Mouse (Mus musculus): ENCODE results near the gene Stpg3. TPM values are rescaled to one million over a fixed set of nuclear protein-coding genes. Genes with fewer than 3 reads are reported as not detected.
"Not testable (repeated sequence)": the region's sequence is repeated elsewhere in the genome, so short reads cannot be mapped to it uniquely, and the experiment has no call there.

Gene Stpg3
- polyA plus RNA-seq (2015; fragmentation: Nextera tagmentation; extraction: Ambion mirVana): 0.29 and 0.43 TPM in 2 replicates

DNA sequence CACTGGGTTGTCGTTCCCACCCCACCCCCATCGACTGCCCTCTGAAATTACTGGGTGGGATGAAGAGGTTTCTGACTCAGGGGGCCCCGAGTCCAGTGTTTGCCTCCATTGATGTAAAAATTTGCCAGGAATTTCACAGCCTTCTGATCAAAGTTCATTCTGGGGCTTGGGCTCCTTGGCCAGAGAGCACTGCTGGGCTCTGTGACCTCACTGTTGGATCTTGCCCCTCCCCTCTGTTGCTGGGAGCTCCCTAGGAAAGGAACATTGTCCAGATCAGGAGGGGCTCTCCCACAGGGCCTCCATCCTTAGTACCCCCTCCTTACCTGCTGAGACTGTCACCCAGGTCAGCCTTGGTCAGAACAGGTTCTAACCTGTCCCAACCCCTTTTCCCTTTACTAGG is at the start of gene Stpg3:
TSS of gene Stpg3 (minus strand) at position 194 of the 400 bp plus-strand sequence.
- ATAC-seq (replicated peaks; ENCODE audit: low FRiP score, low read depth) (0 out of 2 replicates have a peak, but pooled peaks have one; percentile 47), DNase-seq (ENCODE audit: low spot score) (peak; percentile 13)
- H3K9me3 ChIP-seq (replicated peaks; ENCODE audit: low read length): no peaks in the 10 kb centered on the region
- no peaks in the 10 kb centered on the region for H3K36me3 ChIP-seq (ENCODE audit: insufficient read depth, low read length)
- TF ChIP-seq CTCF (IDR thresholded peaks at IDR 0.05; ENCODE audit: low read depth): no peak
- no peak within 1 kb of the TSS for H3K4me2 ChIP-seq (ENCODE audit: low read length)
- H3K4me3 ChIP-seq (replicated peaks; ENCODE audit: low read depth, low read length): no peak within 1 kb of the TSS
- H3K27me3 ChIP-seq (ENCODE audit: insufficient read depth, low read length): no peaks in the 10 kb centered on the region
- WGBS: 52% methylated on average over 3 of the region's 3 CpGs
- H3K9ac ChIP-seq (ENCODE audit: low read depth, low read length): no peak within 1 kb of the TSS
- H3K4me1 ChIP-seq (replicated peaks; ENCODE audit: insufficient read depth, low read length): peaks cover 10% of the 10 kb centered on the region
- H3K27ac ChIP-seq: no peak within 1 kb of the TSS

DNA sequence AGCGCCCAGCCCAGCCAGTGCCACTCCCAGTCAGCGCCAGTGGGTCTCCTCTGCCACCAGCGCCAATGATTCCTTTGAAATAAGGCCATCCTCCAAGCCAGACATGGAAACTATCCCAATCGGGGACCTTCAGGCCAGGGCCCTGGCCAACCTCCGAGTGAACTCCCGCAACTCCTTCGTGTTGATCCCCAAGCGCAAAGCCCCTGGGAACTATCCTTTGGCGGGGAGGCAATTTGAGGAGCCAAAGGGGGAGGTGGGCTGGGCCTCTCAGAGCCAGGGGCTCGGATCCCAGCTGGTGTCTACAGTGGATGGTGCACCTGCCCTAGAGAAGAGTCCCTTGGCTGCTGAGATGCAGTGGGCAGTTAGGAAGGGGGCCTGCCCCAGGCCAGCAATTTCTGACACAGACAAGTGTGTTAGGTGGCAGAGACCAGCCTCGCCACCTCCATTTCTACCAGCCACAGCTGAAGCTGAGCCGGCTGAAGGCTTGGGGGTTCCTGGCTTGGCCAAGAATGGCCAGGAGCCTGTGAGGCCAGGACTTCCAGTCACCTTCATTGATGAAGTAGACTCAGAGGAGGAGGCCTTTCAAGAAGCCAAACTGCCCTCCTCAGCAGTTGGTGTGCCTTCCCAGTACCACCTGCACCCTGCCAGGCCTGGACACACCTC is 49.3 kb upstream of the Stpg3 start:
- ATAC-seq (replicated peaks; ENCODE audit: low FRiP score, low read depth) (no peak), DNase-seq (ENCODE audit: low spot score) (no peak)
- Histone ChIP-seq H3K4me3 (replicated peaks; ENCODE audit: low read depth, low read length) (peak overlapping the region; percentile 62), H3K27ac (no peak overlapping the region), H3K9ac (ENCODE audit: low read depth, low read length) (peak overlapping the region; percentile 75), H3K4me2 (ENCODE audit: low read length) (peak overlapping the region; percentile 99), H3K9me3 (replicated peaks; ENCODE audit: low read length) (no peaks in the 10 kb centered on the region), H3K36me3 (ENCODE audit: insufficient read depth, low read length) (peaks cover 4% of the 10 kb centered on the region; the same call in 1 of the 2 replicates), H3K4me1 (replicated peaks; ENCODE audit: insufficient read depth, low read length) (peaks cover 32% of the 10 kb centered on the region), H3K27me3 (ENCODE audit: insufficient read depth, low read length) (no peaks in the 10 kb centered on the region)
- 25% methylated on average over 12 of the region's 12 CpGs for WGBS
- TF ChIP-seq CTCF (IDR thresholded peaks at IDR 0.05; ENCODE audit: low read depth): no peak

DNA sequence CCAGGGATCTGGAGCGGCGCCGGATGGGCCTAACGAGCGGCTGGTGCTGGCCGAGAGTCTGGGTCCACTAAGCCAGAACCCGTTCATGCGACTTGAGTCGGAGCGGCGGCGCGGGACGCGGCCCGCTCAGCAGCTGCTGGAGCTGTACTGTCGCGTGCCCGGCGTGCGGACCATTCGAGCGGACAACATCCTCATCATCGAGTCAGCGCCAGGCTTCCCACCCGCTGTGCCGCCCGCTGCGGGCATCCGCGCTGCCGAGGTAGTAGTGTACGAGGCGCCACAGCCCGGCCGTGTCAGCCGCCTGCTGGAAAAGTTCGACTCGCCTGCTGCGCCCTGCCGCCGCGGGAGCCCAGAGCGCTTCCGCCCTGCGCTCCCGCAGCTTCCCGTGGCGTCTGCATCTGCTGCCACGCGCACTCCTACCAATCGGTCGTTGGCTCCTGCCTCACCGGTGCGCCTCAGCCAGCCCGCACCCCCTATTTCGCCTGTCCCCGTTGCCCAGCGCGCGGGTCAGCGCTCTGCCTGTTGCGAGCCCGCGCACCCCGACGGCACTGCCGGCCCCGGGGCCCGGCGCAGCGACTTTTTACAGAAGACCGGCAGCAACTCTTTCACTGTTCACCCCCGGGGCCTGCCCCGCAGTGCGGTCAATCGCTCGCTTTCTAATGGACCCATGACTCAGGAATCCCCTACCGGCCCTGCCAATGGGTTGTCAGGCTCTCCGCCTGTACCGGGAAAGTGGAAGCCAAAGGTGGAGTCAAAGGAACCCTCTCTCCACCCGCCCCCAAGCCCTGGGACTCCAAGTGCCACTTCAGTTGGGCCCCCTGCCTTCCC is 48.6 kb upstream of the Stpg3 start:
- Histone ChIP-seq H3K9ac (ENCODE audit: low read depth, low read length) (peak overlapping the region; percentile 75), H3K36me3 (ENCODE audit: insufficient read depth, low read length) (no peaks in the 10 kb centered on the region), H3K27ac (peak overlapping the region; percentile 70), H3K27me3 (ENCODE audit: insufficient read depth, low read length) (no peaks in the 10 kb centered on the region), H3K4me1 (replicated peaks; ENCODE audit: insufficient read depth, low read length) (peaks cover 32% of the 10 kb centered on the region), H3K9me3 (replicated peaks; ENCODE audit: low read length) (no peaks in the 10 kb centered on the region), H3K4me3 (replicated peaks; ENCODE audit: low read depth, low read length) (peak overlapping the region; percentile 62), H3K4me2 (ENCODE audit: low read length) (peak overlapping the region; percentile 99)
- DNase-seq (ENCODE audit: low spot score): no peak
- under 1% methylated on average over 78 of the region's 82 CpGs for WGBS
- TF ChIP-seq CTCF (IDR thresholded peaks at IDR 0.05; ENCODE audit: low read depth): no peak
- ATAC-seq (replicated peaks; ENCODE audit: low FRiP score, low read depth): no peak; the same call in 1 of the 2 replicates

DNA sequence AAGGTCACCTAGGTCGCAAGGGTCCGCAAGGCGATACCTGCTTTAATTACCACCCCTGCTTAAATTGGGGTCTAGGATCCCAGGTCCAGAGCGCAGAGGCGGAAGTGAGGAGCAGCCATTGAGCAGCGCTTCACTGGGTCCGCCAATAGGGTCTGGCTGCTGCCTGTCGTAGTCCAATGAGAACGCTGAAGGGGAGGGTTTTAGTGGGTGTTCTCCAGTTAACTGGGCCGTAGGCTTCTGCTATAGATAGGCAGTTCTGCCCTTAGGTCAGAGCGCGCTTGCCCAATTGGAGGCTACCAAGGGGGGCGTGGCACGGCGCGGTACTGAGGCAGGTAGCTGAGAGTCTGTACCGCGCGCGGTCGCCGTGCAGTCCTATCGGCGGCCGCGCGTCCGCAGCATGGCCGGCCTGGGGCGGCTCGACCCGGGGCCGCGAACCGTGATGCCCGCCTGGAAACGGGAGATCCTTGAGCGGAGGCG is 47.9 kb upstream of the Stpg3 start, which contains the start of gene Tprn:
TSS of gene Tprn (plus strand) at position 328 of the 477 bp plus-strand sequence.
- ATAC-seq (replicated peaks; ENCODE audit: low FRiP score, low read depth) (peak; percentile 95), DNase-seq (ENCODE audit: low spot score) (peak; percentile 99)
- TF ChIP-seq CTCF (IDR thresholded peaks at IDR 0.05; ENCODE audit: low read depth): no peak
- no peaks in the 10 kb centered on the region for H3K36me3 ChIP-seq (ENCODE audit: insufficient read depth, low read length)
- peak within 1 kb of the TSS; percentile 70 for H3K27ac ChIP-seq
- no peaks in the 10 kb centered on the region for H3K9me3 ChIP-seq (replicated peaks; ENCODE audit: low read length)
- H3K4me2 ChIP-seq (ENCODE audit: low read length): peak within 1 kb of the TSS; percentile 99
- H3K4me3 ChIP-seq (replicated peaks; ENCODE audit: low read depth, low read length): peak within 1 kb of the TSS; percentile 62
- H3K27me3 ChIP-seq (ENCODE audit: insufficient read depth, low read length): no peaks in the 10 kb centered on the region
- under 1% methylated on average over 39 of the region's 39 CpGs for WGBS
- peaks cover 32% of the 10 kb centered on the region for H3K4me1 ChIP-seq (replicated peaks; ENCODE audit: insufficient read depth, low read length)
- H3K9ac ChIP-seq (ENCODE audit: low read depth, low read length): peak within 1 kb of the TSS; percentile 75

DNA sequence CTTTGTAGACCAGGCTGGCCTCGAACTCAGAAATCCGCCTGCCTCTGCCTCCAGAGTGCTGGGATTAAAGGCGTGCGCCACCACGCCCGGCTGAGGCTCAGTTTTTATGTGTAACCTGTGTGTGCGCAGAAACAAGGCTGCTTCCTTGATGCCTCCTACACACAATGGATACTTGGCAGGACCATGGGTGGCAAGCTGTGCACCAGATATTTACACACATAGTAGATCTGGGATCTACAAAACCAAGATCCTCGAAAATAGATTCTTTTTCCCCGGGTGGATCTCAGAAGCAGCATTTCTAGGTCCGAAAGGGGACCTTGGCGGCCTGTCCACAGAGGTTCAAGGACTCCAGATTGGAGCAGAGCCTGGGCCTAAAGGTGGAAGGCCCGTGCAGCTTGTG is 47.4 kb upstream of the Stpg3 start:
- 45% methylated on average over 12 of the region's 12 CpGs for WGBS
- no peak for ATAC-seq (replicated peaks; ENCODE audit: low FRiP score, low read depth)

DNA sequence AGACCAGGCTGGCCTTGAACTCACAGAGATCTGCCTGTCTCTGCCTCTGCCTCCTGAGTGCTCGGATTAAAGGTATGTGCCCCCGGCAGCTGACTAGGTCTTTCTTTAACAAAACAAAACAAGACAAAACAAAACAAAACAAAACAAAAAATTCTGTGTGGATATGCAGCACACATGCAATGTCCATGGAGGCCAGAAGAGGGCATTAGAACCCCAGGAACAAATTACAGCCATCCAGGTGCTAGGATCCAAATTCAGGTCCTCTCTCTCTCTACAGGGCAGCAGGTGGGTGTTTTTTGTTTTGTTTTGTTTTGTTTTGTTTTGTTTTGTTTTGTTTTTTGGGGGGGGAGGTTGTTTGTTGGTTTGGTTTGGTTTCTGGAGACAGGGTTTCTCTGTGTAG is 44.5 kb upstream of the Stpg3 start:
- Histone ChIP-seq H3K9ac (ENCODE audit: low read depth, low read length) (no peak overlapping the region), H3K4me1 (replicated peaks; ENCODE audit: insufficient read depth, low read length) (peaks cover 17% of the 10 kb centered on the region), H3K4me2 (ENCODE audit: low read length) (no peak overlapping the region), H3K4me3 (replicated peaks; ENCODE audit: low read depth, low read length) (no peak overlapping the region), H3K9me3 (replicated peaks; ENCODE audit: low read length) (no peaks in the 10 kb centered on the region), H3K27me3 (ENCODE audit: insufficient read depth, low read length) (no peaks in the 10 kb centered on the region), H3K36me3 (ENCODE audit: insufficient read depth, low read length) (no peaks in the 10 kb centered on the region), H3K27ac (no peak overlapping the region)
- DNase-seq (ENCODE audit: low spot score) (no peak), ATAC-seq (replicated peaks; ENCODE audit: low FRiP score, low read depth) (no peak)
- peak; percentile 63 for TF ChIP-seq CTCF (IDR thresholded peaks at IDR 0.05; ENCODE audit: low read depth)
- WGBS: 62% methylated on average over 2 of the region's 2 CpGs

More for the DNA sequence above, 47.4 kb upstream of the Stpg3 start:
- H3K4me1 ChIP-seq (replicated peaks; ENCODE audit: insufficient read depth, low read length): peaks cover 31% of the 10 kb centered on the region
- H3K9me3 ChIP-seq (replicated peaks; ENCODE audit: low read length): no peaks in the 10 kb centered on the region
- TF ChIP-seq CTCF (IDR thresholded peaks at IDR 0.05; ENCODE audit: low read depth): no peak
- H3K9ac ChIP-seq (ENCODE audit: low read depth, low read length): no peak overlapping the region; the same call in 1 of the 2 replicates
- no peaks in the 10 kb centered on the region for H3K36me3 ChIP-seq (ENCODE audit: insufficient read depth, low read length)
- DNase-seq (ENCODE audit: low spot score): no peak
- peak overlapping the region; percentile 62; the same call in 1 of the 2 replicates for H3K27ac ChIP-seq
- H3K4me2 ChIP-seq (ENCODE audit: low read length): peak overlapping the region; percentile 99
- no peaks in the 10 kb centered on the region for H3K27me3 ChIP-seq (ENCODE audit: insufficient read depth, low read length)
- H3K4me3 ChIP-seq (replicated peaks; ENCODE audit: low read depth, low read length): peak overlapping the region; percentile 62

DNA sequence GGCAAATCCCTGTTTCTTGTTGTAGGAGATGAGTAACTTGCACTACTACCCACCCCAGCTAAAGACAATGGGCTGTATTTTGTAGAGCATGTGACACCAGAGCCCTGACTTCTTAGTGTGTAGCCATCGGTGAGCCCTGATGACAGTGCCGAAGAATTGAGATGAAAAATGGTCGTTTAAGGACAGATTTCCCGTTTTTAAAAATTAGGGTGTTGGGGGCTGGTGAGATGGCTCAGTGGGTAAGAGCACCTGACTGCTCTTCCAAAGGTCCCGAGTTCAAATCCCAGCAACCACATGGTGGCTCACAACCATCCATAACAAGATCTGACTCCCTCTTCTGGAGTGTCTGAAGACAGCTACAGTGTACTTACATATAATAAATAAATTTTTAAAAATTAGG is 42.8 kb upstream of the Stpg3 start:
- not testable (repeated sequence) for H3K27ac ChIP-seq; DNase-seq (ENCODE audit: low spot score); H3K4me2 ChIP-seq (ENCODE audit: low read length); H3K9me3 ChIP-seq (replicated peaks; ENCODE audit: low read length); H3K27me3 ChIP-seq (ENCODE audit: insufficient read depth, low read length); H3K4me1 ChIP-seq (replicated peaks; ENCODE audit: insufficient read depth, low read length); ATAC-seq (replicated peaks; ENCODE audit: low FRiP score, low read depth); H3K9ac ChIP-seq (ENCODE audit: low read depth, low read length); H3K36me3 ChIP-seq (ENCODE audit: insufficient read depth, low read length); H3K4me3 ChIP-seq (replicated peaks; ENCODE audit: low read depth, low read length)
- WGBS: 90% methylated on average over 5 of the region's 5 CpGs
